Mouse (Mus musculus): Measurements from ENCODE around the gene Cyfip1. TPM values are rescaled to one million over a fixed set of nuclear protein-coding genes. Genes with fewer than 3 reads are reported as not detected.
A peak's percentile ranks its signal among the peaks of the same experiment; 100 is the strongest.

Cyfip1 gene
- total and polyA plus RNA-seq, 3 experiments: 17.2 to 36.1 (median 33.8) TPM

DNA sequence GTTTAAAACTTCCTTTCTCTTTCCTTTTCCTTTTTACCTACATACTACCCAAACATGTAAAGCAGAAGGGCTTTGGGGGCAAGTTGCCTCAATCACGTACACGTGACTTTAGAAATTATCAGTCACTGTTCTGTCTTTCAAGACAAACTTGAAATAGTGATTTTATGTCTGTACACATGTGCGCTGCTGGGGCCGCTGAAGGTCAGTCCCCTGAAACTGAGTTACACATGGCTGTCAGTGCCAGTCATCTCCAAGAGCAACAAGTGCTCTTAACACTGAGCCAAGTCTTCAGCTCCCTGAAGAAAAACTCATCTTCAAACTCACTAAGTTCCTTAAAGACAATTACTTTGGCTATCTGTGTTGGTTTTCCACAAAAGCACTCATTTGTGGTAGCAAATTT lies 116.4 kb downstream of the Cyfip1 start:
- Histone ChIP-seq H3K9ac (ENCODE audit: low read depth, low read length) (no peak overlapping the region), H3K27ac (no peak overlapping the region), H3K79me2 (replicated peaks; ENCODE audit: control insufficient read depth, insufficient read depth, low read length) (peaks cover 5% of the 10 kb centered on the region), H3K36me3 (ENCODE audit: control insufficient read depth, insufficient read depth, low read length) (peaks cover 3% of the 10 kb centered on the region), H3K4me3 (no peak overlapping the region), H3K4me1 (ENCODE audit: control insufficient read depth, insufficient read depth, low read length) (no peaks in the 10 kb centered on the region; the same call in 1 of the 2 replicates), H3K27me3 (ENCODE audit: control insufficient read depth, insufficient read depth, low read length) (no peaks in the 10 kb centered on the region)
- intact Hi-C loops (cut with DNase I): no loop called here
- TF ChIP-seq EP300 (IDR thresholded peaks at IDR 0.05; ENCODE audit: insufficient read depth, low read depth, low read length): no peak
- TF ChIP-seq CTCF (IDR thresholded peaks at IDR 0.05): no peak
- no peak for TF ChIP-seq POLR2A (IDR thresholded peaks at IDR 0.05; ENCODE audit: insufficient read depth, low read depth, low read length)
- WGBS: 88% methylated on average over 4 of the region's 4 CpGs
- DNase-seq: no peak

- Histone ChIP-seq H3K79me2 (replicated peaks; ENCODE audit: control insufficient read depth, insufficient read depth, low read length) (peaks cover 5% of the 10 kb centered on the region), H3K4me3 (no peak overlapping the region), H3K27ac (no peak overlapping the region), H3K9ac (ENCODE audit: low read depth, low read length) (no peak overlapping the region), H3K36me3 (ENCODE audit: control insufficient read depth, insufficient read depth, low read length) (peaks cover 3% of the 10 kb centered on the region), H3K4me1 (ENCODE audit: control insufficient read depth, insufficient read depth, low read length) (no peaks in the 10 kb centered on the region; the same call in 1 of the 2 replicates), H3K27me3 (ENCODE audit: control insufficient read depth, insufficient read depth, low read length) (no peaks in the 10 kb centered on the region)
- 90% methylated on average over 3 of the region's 3 CpGs for WGBS
- no peak for TF ChIP-seq EP300 (IDR thresholded peaks at IDR 0.05; ENCODE audit: insufficient read depth, low read depth, low read length)
- no peak for TF ChIP-seq CTCF (IDR thresholded peaks at IDR 0.05)
- no peak for TF ChIP-seq POLR2A (IDR thresholded peaks at IDR 0.05; ENCODE audit: insufficient read depth, low read depth, low read length)
- intact Hi-C loops (cut with DNase I): no loop called here
- no peak for DNase-seq
Observed at GRCm38 (mm10) chr7:55959801-55960200, 118.3 kb downstream of the Cyfip1 start.

DNA sequence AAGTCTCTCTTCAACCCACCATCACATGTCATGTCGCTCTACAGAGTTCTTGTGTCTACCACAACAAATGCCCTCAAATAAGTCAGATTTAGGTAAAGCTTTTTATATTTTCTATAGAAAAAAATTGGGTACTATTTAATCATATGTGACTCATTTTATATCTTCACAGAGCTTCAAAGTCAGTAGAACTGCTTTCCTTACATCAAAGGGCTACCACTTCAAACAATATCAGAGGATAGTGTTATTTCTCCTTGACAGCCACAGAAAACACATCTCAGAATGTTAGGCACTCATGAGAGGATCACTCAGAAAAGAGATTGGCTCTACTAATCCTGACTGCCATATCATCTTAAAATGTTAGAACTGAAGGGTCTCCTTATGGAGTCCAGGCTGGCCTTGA lies 119.0 kb downstream of the Cyfip1 start:
- Histone ChIP-seq H3K27me3 (ENCODE audit: control insufficient read depth, insufficient read depth, low read length) (no peaks in the 10 kb centered on the region), H3K27ac (no peak overlapping the region), H3K79me2 (replicated peaks; ENCODE audit: control insufficient read depth, insufficient read depth, low read length) (peaks cover 5% of the 10 kb centered on the region), H3K36me3 (ENCODE audit: control insufficient read depth, insufficient read depth, low read length) (peaks cover 3% of the 10 kb centered on the region), H3K4me1 (ENCODE audit: control insufficient read depth, insufficient read depth, low read length) (no peaks in the 10 kb centered on the region; the same call in 1 of the 2 replicates), H3K4me3 (no peak overlapping the region), H3K9ac (ENCODE audit: low read depth, low read length) (no peak overlapping the region)
- intact Hi-C loops (cut with DNase I): no loop called here
- no peak for DNase-seq
- no peak for TF ChIP-seq POLR2A (IDR thresholded peaks at IDR 0.05; ENCODE audit: insufficient read depth, low read depth, low read length)
- no peak for TF ChIP-seq EP300 (IDR thresholded peaks at IDR 0.05; ENCODE audit: insufficient read depth, low read depth, low read length)
- TF ChIP-seq CTCF (IDR thresholded peaks at IDR 0.05): no peak
- 94% methylated on average over 1 of the region's 1 CpGs for WGBS

DNA sequence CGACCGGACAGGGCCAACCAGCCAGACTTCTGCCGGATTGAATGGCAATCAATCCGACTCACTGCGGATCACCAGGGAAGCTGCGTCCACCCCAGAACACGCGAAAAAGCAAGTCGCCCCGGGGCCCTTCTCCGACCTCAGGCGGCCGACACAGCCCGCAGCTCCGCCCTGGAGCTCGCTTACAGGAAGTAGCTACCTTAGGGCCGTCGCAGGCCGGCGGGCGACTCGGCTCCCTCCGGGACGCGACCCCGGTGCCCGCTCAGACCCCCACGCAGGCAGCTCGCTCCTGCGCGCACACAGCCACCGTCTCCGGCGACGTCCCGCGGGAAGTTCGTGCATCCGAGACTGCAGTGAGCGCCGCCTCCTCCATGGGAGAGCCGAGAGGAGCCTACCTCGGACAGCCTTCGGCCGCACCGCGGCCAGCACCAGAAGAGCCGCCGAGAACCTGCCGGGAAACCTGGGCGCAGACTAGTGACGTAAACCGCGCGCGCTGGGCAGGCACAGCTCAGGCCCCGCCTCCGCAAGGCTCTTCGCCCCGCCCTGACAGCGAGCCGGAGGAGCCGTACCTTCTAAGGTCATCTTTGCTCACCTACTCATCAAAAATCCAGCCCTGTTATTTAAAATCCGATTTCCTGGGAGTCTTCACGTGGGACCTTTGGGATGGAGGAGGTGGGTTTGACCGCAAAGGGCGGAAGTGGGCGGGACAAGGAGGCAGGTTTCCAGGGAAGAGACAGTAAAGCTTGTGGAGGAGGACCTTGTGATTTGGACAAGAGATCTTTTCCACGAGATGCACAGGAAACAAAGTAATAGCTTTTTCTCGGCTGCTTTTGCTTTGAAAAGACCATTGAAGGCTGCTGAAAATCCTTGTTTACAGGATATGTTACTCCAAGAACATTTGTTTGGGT lies 120.7 kb downstream of the Cyfip1 start, which contains the start of gene Nipa2:
Gene Nipa2, minus strand, starts transcription at position 473 of the 905 bp plus-strand sequence.
- Histone ChIP-seq H3K4me1 (ENCODE audit: control insufficient read depth, insufficient read depth, low read length) (peaks cover under 1% of the 10 kb centered on the region; the same call in 1 of the 2 replicates), H3K27me3 (ENCODE audit: control insufficient read depth, insufficient read depth, low read length) (no peaks in the 10 kb centered on the region), H3K27ac (peak within 1 kb of the TSS; percentile 88), H3K79me2 (replicated peaks; ENCODE audit: control insufficient read depth, insufficient read depth, low read length) (no peaks in the 10 kb centered on the region; the same call in 1 of the 2 replicates), H3K9ac (ENCODE audit: low read depth, low read length) (peak within 1 kb of the TSS; percentile 98), H3K36me3 (ENCODE audit: control insufficient read depth, insufficient read depth, low read length) (peaks cover 3% of the 10 kb centered on the region), H3K4me3 (peak within 1 kb of the TSS; percentile 91)
- TF ChIP-seq POLR2A (IDR thresholded peaks at IDR 0.05; ENCODE audit: insufficient read depth, low read depth, low read length) (peak; percentile 83), CTCF (IDR thresholded peaks at IDR 0.05) (0 out of 2 replicates have a peak, but pooled peaks have one; percentile 16), EP300 (IDR thresholded peaks at IDR 0.05; ENCODE audit: insufficient read depth, low read depth, low read length) (0 out of 2 replicates have a peak, but pooled peaks have one; percentile 8)
- intact Hi-C loops (cut with DNase I): no loop called here
- peak; percentile 94 to 95 for DNase-seq
- WGBS: under 1% methylated on average over 70 of the region's 70 CpGs

- DNase-seq: no peak
- H3K4me1 ChIP-seq (ENCODE audit: control insufficient read depth, insufficient read depth, low read length): peaks cover 3% of the 10 kb centered on the region; the same call in 1 of the 2 replicates
- no peak overlapping the region for H3K9ac ChIP-seq (ENCODE audit: low read depth, low read length)
- no peaks in the 10 kb centered on the region for H3K27me3 ChIP-seq (ENCODE audit: control insufficient read depth, insufficient read depth, low read length)
- WGBS: 52% methylated on average over 3 of the region's 3 CpGs
- no peak overlapping the region for H3K27ac ChIP-seq
- no peaks in the 10 kb centered on the region for H3K79me2 ChIP-seq (replicated peaks; ENCODE audit: control insufficient read depth, insufficient read depth, low read length)
- intact Hi-C loops (cut with DNase I): no loop called here
- TF ChIP-seq POLR2A (IDR thresholded peaks at IDR 0.05; ENCODE audit: insufficient read depth, low read depth, low read length): no peak
- no peak for TF ChIP-seq CTCF (IDR thresholded peaks at IDR 0.05)
- TF ChIP-seq EP300 (IDR thresholded peaks at IDR 0.05; ENCODE audit: insufficient read depth, low read depth, low read length): no peak
- no peak overlapping the region for H3K4me3 ChIP-seq
- no peaks in the 10 kb centered on the region; the same call in 1 of the 2 replicates for H3K36me3 ChIP-seq (ENCODE audit: control insufficient read depth, insufficient read depth, low read length)
Observed at GRCm38 (mm10) chr7:55966866-55967460, 125.4 kb downstream of the Cyfip1 start.

Measured in heart, adult 2 months (tissue).